9 mouse cellular contexts compared by ENCODE assay signal in the genomic region with DNA sequence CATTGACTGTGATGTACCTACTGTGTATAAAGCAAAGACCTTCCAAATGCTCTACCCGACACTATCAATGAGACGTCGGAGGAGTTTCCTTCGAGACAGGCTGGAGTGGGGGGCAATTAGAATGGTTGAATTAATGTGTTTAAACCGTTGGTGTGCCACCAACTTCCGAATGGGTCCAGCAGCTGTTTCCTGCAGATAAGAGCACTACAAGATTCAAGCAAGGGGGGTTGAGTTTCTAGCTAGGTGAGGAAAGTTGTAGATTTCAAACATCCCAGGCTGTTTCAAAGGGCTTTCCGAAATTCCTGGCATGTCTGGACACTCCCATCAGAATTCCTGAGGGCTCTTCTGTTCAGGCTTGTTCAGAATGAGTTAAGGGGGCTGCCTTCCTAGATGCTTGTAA. TPM values are rescaled to one million over a fixed set of nuclear protein-coding genes. Genes with fewer than 3 reads are reported as not detected.
DNase-seq lines count a peak whose midpoint lies in the region; ATAC-seq and TF ChIP-seq lines count a peak whose summit lies in the region.
"Had no signal": no experiment of that assay in that cellular context is flagged by ENCODE, and none has a peak within 500 bp of the region (broad histone marks: within the 10 kb centered on the region; RNA-seq: fewer than 3 reads in every experiment).

No protein-coding gene starts in this region.

- peak overlapping the region; percentile 46 to 57 for H3K27ac ChIP-seq in heart, embryonic 14.5 days (replicated peaks in 1 of 2; ENCODE audit: control insufficient read depth in 1 of 2, insufficient read depth in 1 of 2, low read depth in 2 of 2, low read length in 2 of 2)
- H3K27ac ChIP-seq in forebrain, embryonic 13.5 days = no peak overlapping the region
- H3K27ac ChIP-seq: liver, embryonic 15.5 days had no signal

- no peaks in the 10 kb centered on the region for H3K9me3 ChIP-seq in heart, embryonic 14.5 days (ENCODE audit: control insufficient read depth, low read length)
- no peaks in the 10 kb centered on the region for H3K9me3 ChIP-seq in forebrain, embryonic 13.5 days (replicated peaks)
- H3K9me3 ChIP-seq: liver, embryonic 15.5 days had no signal

- no peak overlapping the region; the same call in 1 of the 2 replicates for H3K9ac ChIP-seq in heart, embryonic 14.5 days (ENCODE audit: low read length)
- H3K9ac ChIP-seq in forebrain, embryonic 13.5 days = no peak overlapping the region
- H3K9ac ChIP-seq: liver, embryonic 15.5 days had no signal

- ATAC-seq in heart, embryonic 14.5 days (ENCODE audit: insufficient number of reproducible peaks, insufficient read depth, low FRiP score, low read depth) = peak; percentile 14; the same call in 1 of the 2 replicates
- no peak for ATAC-seq in forebrain, embryonic 13.5 days

- TF ChIP-seq CTCF in lung, adult 2 months (IDR thresholded peaks at IDR 0.05; ENCODE audit: insufficient read depth, low read length) = no peak

- no peak for TF ChIP-seq POLR2A in lung, adult 2 months (IDR thresholded peaks at IDR 0.05; ENCODE audit: borderline replicate concordance, extremely low read depth, low read depth, low read length)

- H3K4me2 ChIP-seq in heart, embryonic 14.5 days (ENCODE audit: low read length) = peak overlapping the region; percentile 1; the same call in 1 of the 2 replicates
- no peak overlapping the region for H3K4me2 ChIP-seq in forebrain, embryonic 13.5 days
- H3K4me2 ChIP-seq: liver, embryonic 15.5 days had no signal

- peaks cover 12 to 41% of the 10 kb centered on the region in 2 experiments for H3K4me1 ChIP-seq in heart, embryonic 14.5 days (ENCODE audit: control insufficient read depth in 2 of 2, insufficient read depth in 2 of 2, low read length in 2 of 2)
- H3K4me1 ChIP-seq in lung, adult 2 months (ENCODE audit: control insufficient read depth, insufficient read depth, low read length) = peaks cover 37% of the 10 kb centered on the region
- H3K4me1 ChIP-seq in forebrain, embryonic 13.5 days = peaks cover 14% of the 10 kb centered on the region; the same call in 1 of the 2 replicates

- H3K27me3 ChIP-seq in heart, embryonic 14.5 days (ENCODE audit: control insufficient read depth, insufficient read depth, low read length) = no peaks in the 10 kb centered on the region
- H3K27me3 ChIP-seq in forebrain, embryonic 13.5 days = no peaks in the 10 kb centered on the region

- WGBS in heart, embryonic 14.5 days = 11% methylated on average over 7 of the region's 7 CpGs
- WGBS in lung, adult 2 months = 19% methylated on average over 7 of the region's 7 CpGs
- WGBS in forebrain, embryonic 13.5 days = 82% methylated on average over 7 of the region's 7 CpGs

- H3K36me3 ChIP-seq in heart, embryonic 14.5 days (ENCODE audit: control insufficient read depth, insufficient read depth, low read length) = peaks cover 49% of the 10 kb centered on the region
- no peaks in the 10 kb centered on the region for H3K36me3 ChIP-seq in forebrain, embryonic 13.5 days (ENCODE audit: poor library complexity, severe bottlenecking)
- H3K36me3 ChIP-seq: liver, embryonic 15.5 days had no signal

- H3K4me3 ChIP-seq in heart, embryonic 14.5 days (ENCODE audit: control insufficient read depth in 1 of 2, insufficient read depth in 1 of 2, low read depth in 1 of 2, low read length in 2 of 2) = no peak overlapping the region
- no peak overlapping the region for H3K4me3 ChIP-seq in lung, adult 2 months (replicated peaks; ENCODE audit: extremely low read depth, low read depth, low read length)
- no peak overlapping the region for H3K4me3 ChIP-seq in forebrain, embryonic 13.5 days
- H3K4me3 ChIP-seq: liver, embryonic 15.5 days had no signal

- DNase-seq in ES-CJ7 (ENCODE audit: low read depth, low spot score) = peak; percentile 29
- DNase-seq in MEL-GATA-1-ER (ENCODE audit: extremely low read depth, low read depth) = peak; percentile 86
- peak; percentile 29 for DNase-seq in lung, adult 2 months
- DNase-seq in T-cell, adult 2 months (ENCODE audit: low spot score) = no peak
- no peak for DNase-seq in frontal cortex, postnatal 10 days (ENCODE audit: low spot score in 2 of 2)
- DNase-seq: gastrocnemius, postnatal 36 days had no signal

RNA-seq across cellular contexts. Expression of a gene that starts 22.9 kb away (rescaled TPM):
- 46.9 and 60.9 TPM in 2 replicates for polyA plus RNA-seq in heart, embryonic 14.5 days (2014; fragmentation: Nextera tagmentation; extraction: Ambion mirVana)
- 16.5 and 20.3 TPM in 2 replicates for polyA plus RNA-seq in lung, adult 2 months (2012; rRNA removed)
- 0.79 and 2.4 TPM in 2 replicates for polyA plus RNA-seq in forebrain, embryonic 13.5 days (2015; fragmentation: Nextera tagmentation; extraction: Ambion mirVana)

RNA-seq across cellular contexts. Expression of a gene that starts 54.6 kb away (rescaled TPM):
- 12.4 and 16.2 TPM in 2 replicates for polyA plus RNA-seq in heart, embryonic 14.5 days (2014; fragmentation: Nextera tagmentation; extraction: Ambion mirVana)
- 0.92 and 1.9 TPM in 2 replicates for polyA plus RNA-seq in lung, adult 2 months (2012; rRNA removed)
- polyA plus RNA-seq in forebrain, embryonic 13.5 days (2015; fragmentation: Nextera tagmentation; extraction: Ambion mirVana) = 3.3 and 4.0 TPM in 2 replicates

Comparison
In these comparisons a context has a peak if more than half of its experiments do, and no peak if none do; other contexts are left out.
1. DNase-seq: peak in ES-CJ7 (single experiment), MEL-GATA-1-ER (single experiment) and lung, adult 2 months (single experiment); none in T-cell, adult 2 months (single experiment) and frontal cortex, postnatal 10 days (0 of 2).